Mouse (Mus musculus) thymus, postnatal 25 days (tissue): ENCODE measurements at regions not wholly inside any gene's neighbourhood (a gene's known extent, or its start where the extent isn't known, plus 50 kb on each side); places are given as distances from the start of the nearest gene placed in this dataset.

Experiments
- DNase-seq: peaks from one replicate; pipeline ENCODE4 v3.0.0; 2022

GRCm38 (mm10) chr6:117514831-117515230, 326.1 kb upstream of the Zfp637 start:
- no peak for DNase-seq

- DNase-seq = no peak
Observed at GRCm38 (mm10) chr6:117516906-117517305, 324.1 kb upstream of the Zfp637 start.

DNA sequence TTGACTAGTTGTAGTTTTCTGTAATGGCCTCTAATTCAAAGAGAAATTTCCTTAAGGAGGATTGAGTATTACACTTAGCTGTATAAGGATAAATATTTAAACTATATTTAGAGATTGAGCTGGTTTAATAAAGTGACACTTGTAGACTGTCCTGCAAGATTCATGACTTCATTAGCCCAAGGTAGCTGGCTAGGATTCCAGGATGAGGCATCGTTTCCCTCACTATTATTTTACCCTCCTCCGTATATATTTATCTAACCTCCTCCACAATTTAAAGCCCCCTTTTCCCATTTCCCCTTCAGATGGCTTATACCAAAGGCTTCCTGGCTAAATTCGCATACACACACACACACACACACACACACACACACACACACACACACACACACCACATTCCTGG, 322.0 kb upstream of the Zfp637 start:
- DNase-seq = no peak

GRCm38 (mm10) chr6:117519466-117519865, 321.5 kb upstream of the Zfp637 start:
- no peak for DNase-seq

GRCm38 (mm10) chr6:117526161-117526935, 314.6 kb upstream of the Zfp637 start:
- DNase-seq = no peak

DNA sequence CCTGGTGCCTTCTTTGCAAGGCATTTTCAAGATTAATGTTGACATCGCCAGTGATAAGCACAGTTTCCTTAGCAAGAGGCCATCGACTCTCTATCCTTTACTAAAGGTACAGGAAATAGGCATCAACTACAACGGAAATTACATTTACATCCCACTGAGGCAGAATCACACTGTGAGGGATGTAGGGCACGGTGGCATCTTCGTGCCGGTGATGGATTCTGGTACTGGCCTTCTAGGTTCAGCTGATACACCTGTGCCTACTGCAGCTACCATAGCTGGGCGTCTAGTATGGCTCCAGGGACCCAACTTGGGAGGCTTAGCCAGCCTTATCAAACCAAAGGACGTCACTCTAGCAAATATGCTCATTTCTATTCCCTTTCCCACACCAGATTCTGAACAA, 313.5 kb upstream of the Zfp637 start:
- DNase-seq = no peak

DNA sequence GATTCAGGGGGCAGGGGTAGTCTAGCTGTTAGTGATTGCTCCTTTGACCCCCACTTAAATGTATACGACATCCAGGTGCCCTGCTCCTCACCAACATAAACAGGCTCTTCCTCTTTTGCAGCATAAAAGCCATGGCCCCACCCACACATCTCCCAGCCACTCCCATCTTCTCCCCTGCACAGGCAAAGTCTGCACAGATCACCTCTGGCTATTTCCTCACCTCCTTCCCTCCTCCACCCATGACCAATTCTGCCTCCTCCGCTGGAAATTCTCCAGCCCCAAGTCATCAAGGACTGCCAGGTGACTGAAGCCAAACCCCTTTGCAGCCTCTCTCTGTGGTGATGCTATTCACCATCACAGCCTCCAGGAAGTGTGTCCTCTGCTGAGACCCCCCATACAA, 306.8 kb upstream of the Zfp637 start:
- no peak for DNase-seq

DNA sequence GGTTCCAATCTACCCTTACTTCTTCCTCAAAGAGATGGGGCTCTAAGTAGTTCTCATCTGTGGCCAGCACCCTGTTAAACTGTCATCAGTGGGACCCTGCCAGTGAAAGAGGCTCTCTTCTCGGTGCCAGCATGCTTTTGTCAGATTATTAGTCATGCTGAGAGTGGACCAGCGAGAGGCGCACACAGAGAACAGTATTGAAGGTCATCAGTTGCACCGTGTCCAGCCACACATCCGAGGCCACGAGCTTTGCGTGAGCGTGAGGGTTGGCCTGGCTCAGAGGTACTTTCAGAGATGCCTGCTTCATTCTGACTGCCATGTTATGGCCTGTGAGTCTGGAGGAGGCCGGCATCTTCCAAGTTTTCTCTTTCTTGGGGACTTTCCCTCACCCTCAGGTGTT, 306.0 kb upstream of the Zfp637 start:
- DNase-seq = no peak

GRCm38 (mm10) chr6:117536084-117536483, 304.9 kb upstream of the Zfp637 start:
- DNase-seq = no peak

- DNase-seq = no peak
Observed at GRCm38 (mm10) chr6:117542431-117542830, 298.5 kb upstream of the Zfp637 start.

- no peak for DNase-seq
Observed at GRCm38 (mm10) chr6:117544276-117545196, 296.4 kb upstream of the Zfp637 start.

GRCm38 (mm10) chr6:117550930-117551329, 290.1 kb upstream of the Zfp637 start:
- no peak for DNase-seq

GRCm38 (mm10) chr6:117552006-117552667, 288.8 kb upstream of the Zfp637 start:
- no peak for DNase-seq

GRCm38 (mm10) chr6:117563159-117563558, 277.8 kb upstream of the Zfp637 start:
- DNase-seq = no peak

GRCm38 (mm10) chr6:117563704-117564103, 277.3 kb upstream of the Zfp637 start:
- no peak for DNase-seq

DNA sequence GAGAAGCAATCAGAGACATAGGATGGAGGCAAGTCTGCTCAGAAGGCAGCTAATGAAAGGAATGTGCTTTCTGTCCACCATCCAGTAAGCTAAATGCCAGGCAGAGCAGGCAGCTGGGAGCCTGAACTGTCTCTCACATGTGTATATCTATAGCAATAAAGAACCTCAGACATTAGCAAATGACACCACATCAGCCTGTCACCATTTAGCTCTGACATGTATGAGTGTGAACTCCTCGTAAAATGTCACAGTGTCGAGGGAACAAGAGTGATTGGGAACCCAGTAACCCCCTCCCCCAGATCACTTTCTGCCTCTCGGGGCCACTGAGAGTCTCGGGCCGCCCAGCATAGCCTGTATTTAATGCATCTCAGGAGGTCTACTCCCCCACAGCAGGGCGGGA, 274.2 kb upstream of the Zfp637 start:
- DNase-seq = no peak

GRCm38 (mm10) chr6:117567691-117568090, 273.3 kb upstream of the Zfp637 start:
- no peak for DNase-seq

DNA sequence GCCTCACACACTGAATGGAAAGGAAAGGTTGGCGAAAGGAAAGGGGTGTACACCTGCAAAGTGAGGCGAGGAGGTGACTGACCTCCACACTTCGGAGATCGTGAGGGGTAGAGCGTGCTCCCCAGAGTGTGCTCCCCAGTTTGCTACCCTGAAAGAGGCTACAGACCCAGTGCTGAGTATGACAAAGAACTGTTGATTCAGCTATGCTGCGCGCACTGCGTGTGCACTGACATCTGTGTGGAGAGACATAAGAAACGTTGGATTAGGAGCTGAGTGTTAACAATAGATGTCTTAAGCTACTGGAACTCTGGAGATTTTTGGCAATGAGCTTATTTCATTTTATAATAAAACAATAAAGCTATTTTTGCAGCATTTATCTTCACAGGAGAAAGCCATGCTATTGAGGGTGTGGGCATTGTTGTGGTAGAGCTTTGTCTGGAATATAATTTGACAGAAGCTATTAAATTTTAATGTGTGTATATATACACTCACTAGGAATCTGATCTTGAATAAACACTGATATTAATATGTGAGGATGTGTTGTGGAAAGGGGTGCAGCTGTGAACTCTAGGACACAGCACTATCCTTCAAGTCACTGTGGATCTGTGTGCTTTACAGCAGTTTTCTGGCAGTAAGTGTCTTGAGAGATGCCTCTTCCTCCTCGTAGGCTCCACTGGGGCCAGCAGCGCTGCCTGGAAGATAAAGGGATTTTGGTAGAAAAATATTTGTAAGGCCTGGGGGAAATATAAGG, 271.2 kb upstream of the Zfp637 start:
- no peak for DNase-seq

DNA sequence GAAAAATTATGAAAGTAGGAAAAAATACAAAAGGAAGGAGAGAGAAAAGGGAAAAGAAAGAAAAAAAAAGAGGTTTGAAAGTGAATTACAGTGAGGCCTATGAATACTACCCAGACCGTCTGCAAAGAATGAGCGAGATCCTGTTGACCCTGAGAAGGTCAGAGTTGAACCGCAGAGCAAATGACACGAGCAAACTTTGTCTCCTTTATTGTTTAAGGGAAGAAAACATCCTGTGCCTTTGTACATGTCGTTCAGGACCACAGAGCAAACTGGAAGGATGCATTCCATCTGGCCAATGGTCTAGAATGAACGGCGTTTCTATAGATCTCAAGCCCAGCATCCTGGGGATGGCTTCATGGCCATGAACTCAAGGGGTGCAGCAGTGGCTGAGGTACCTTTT, 270.6 kb upstream of the Zfp637 start:
- no peak for DNase-seq

GRCm38 (mm10) chr6:117570791-117571190, 270.2 kb upstream of the Zfp637 start:
- DNase-seq = no peak

DNA sequence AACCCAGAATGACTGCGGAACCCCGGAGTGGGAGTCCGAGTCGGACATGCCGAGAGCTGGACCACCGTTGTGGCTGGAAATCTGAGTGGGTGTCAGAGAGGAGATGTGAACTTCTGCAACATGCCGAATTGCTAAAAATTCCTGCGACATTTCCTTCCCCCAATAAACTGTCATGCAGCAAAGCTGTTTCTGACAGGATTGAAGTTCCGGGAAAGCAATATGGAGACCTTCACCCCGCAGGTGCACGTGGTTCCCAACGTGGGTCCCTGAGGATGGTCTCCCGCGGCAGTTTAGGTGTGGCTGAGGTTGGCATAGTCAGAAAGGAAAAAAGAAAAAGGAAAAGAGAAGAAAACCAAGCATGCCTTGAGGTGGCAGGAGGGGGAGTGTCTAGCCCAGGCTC, 269.0 kb upstream of the Zfp637 start:
- DNase-seq = no peak

DNA sequence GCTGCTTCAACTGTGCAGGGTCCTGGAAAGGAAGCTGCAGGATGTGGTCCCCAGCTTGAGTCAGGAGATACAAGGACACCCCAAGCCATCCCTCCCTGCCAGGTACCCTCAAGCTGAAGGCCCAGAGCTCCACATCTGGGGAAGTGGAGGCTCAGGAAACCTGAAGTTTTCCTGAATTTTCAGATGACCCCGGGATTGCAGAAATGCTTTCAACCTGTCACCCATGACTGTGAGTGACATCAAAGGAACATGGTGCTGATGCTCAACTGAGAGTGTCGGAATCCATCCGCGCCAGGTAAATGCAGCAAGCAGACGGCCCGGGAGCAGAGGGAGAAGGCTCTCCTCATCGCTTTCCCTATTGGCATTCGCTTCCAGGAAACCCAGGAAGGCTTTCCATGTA, 267.6 kb upstream of the Zfp637 start:
- DNase-seq = no peak

DNA sequence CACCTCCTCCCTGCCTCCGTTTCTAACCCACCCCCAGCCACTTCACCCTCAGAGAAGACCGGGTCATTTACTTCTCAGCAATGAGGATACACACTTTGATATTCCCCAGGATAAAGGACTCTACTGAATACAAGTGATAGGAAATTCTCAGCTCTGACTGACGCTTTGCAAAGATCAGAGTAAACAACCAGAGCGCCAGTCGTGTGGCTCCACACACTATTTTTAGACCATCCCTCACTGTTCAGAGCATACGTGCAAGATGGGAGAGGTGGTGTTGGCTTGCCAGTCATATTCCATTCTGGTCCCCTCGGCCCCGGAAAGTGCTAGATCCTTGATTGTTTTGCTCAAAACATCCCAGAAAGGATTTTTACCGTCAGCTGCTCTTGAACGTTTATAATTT, 266.8 kb upstream of the Zfp637 start:
- no peak for DNase-seq
